Mouse (Mus musculus) G1E (cell line): Measurements from ENCODE around the gene Gm48551. TPM values are rescaled to one million over a fixed set of nuclear protein-coding genes. Genes with fewer than 3 reads are reported as not detected.

Source experiments
- ATAC-seq: 2 replicates; pipeline ENCODE4 v1.8.0; 2016; ENCODE audit warnings: mild to moderate bottlenecking; ENCODE audit not compliant: insufficient number of reproducible peaks, poor library complexity, low FRiP score, severe bottlenecking; ENCODE audit errors: extremely low read depth
- DNase-seq: peaks from one replicate; pipeline ENCODE4 v3.0.0; 2012; ENCODE audit warnings: low spot score
- H3K27me3 ChIP-seq: 2 replicates; pipeline ENCODE4 v1.6.1; 2012; ENCODE audit warnings: mild to moderate bottlenecking, low read length, inconsistent platforms; ENCODE audit not compliant: insufficient read depth
- H3K36me3 ChIP-seq: replicated peaks from 2 replicates; pipeline ENCODE3; 2012; ENCODE audit warnings: mild to moderate bottlenecking, inconsistent platforms
- H3K4me1 ChIP-seq: 2 replicates; pipeline ENCODE4 v1.6.1; 2012; ENCODE audit warnings: low read depth, low read length, inconsistent platforms, mixed read lengths; ENCODE audit not compliant: insufficient read depth
- H3K4me3 ChIP-seq: 2 replicates; pipeline ENCODE4 v1.5.1; 2012; ENCODE audit warnings: low read depth, mild to moderate bottlenecking, inconsistent platforms, low read length, moderate library complexity, mixed read lengths
- H3K9me3 ChIP-seq: replicated peaks from 2 replicates; pipeline ENCODE4 v1.6.1; 2012; ENCODE audit warnings: inconsistent platforms
- CTCF ChIP-seq: IDR thresholded peaks from 2 replicates; pipeline ENCODE4 v1.5.1; 2012; ENCODE audit warnings: low read depth, low read length, inconsistent platforms, mixed read lengths
- GATA1 ChIP-seq: IDR thresholded peaks from 2 replicates; pipeline ENCODE4 v1.6.1; 2012; ENCODE audit warnings: borderline replicate concordance, low read length, inconsistent platforms, mixed read lengths
- GATA2 ChIP-seq: IDR thresholded peaks from 2 replicates; pipeline ENCODE4 v1.6.1; 2012; ENCODE audit warnings: low read depth, low read length, inconsistent platforms, borderline replicate concordance
- POLR2AphosphoS5 ChIP-seq: IDR thresholded peaks from 2 replicates; pipeline ENCODE4 v1.6.1; 2012; ENCODE audit warnings: low read depth, low read length, inconsistent platforms; ENCODE audit not compliant: insufficient replicate concordance
- TAL1 ChIP-seq: conservative IDR thresholded peaks from 2 replicates; pipeline ENCODE4 v1.6.1; 2012; ENCODE audit warnings: low read depth, low read length, inconsistent platforms, mixed read lengths
- polyA plus RNA-seq: library from polyadenylated mRNA; stranded (reverse); fragments of >175 nt; gene quantifications from 2 replicates; pipeline ENCODE4 v1.2.3, GENCODE M21; 2012
- total RNA-seq, 2 experiments: library from RNA; stranded (forward) in 1 of 2; stranded (reverse) in 1 of 2; fragments of 200-1000 nt in 1 of 2; fragments of >200 nt in 1 of 2; fragmentation: Nextera tagmentation in 1 of 2; gene quantifications; 2 replicates each; pipeline ENCODE4 v1.2.3; 2014 to 2017

Gm48551 gene
- total and polyA plus RNA-seq, 3 experiments = 0.72 to 2.6 (median 1.1) TPM

GRCm38 (mm10) chr10:81415146-81415545 lies 30.9 kb downstream of the Gm48551 start:
- H3K4me1 ChIP-seq = peaks cover 85% of the 10 kb centered on the region
- peaks cover 29% of the 10 kb centered on the region for H3K36me3 ChIP-seq
- DNase-seq = no peak
- no peak for ATAC-seq
- peaks cover 32% of the 10 kb centered on the region for H3K27me3 ChIP-seq
- H3K9me3 ChIP-seq = no peaks in the 10 kb centered on the region
- no peak for TF ChIP-seq CTCF
- TF ChIP-seq POLR2AphosphoS5 = no peak
- TF ChIP-seq GATA2 = no peak
- TF ChIP-seq GATA1 = no peak
- no peak for TF ChIP-seq TAL1
- no peak overlapping the region for H3K4me3 ChIP-seq

GRCm38 (mm10) chr10:81415549-81416310 lies 31.5 kb downstream of the Gm48551 start:
- TF ChIP-seq GATA2 = no peak
- TF ChIP-seq POLR2AphosphoS5 = no peak
- peaks cover 38% of the 10 kb centered on the region for H3K27me3 ChIP-seq
- no peaks in the 10 kb centered on the region for H3K9me3 ChIP-seq
- H3K4me1 ChIP-seq = peaks cover 79% of the 10 kb centered on the region
- no peak overlapping the region for H3K4me3 ChIP-seq
- H3K36me3 ChIP-seq = peaks cover 32% of the 10 kb centered on the region
- ATAC-seq (no peak), DNase-seq (no peak)

GRCm38 (mm10) chr10:81416581-81417226 lies 32.4 kb downstream of the Gm48551 start:
- Histone ChIP-seq H3K9me3 (no peaks in the 10 kb centered on the region), H3K4me1 (peaks cover 69% of the 10 kb centered on the region), H3K27me3 (peaks cover 44% of the 10 kb centered on the region), H3K4me3 (peak overlapping the region; percentile 66; the same call in 1 of the 2 replicates), H3K36me3 (peaks cover 22% of the 10 kb centered on the region)
- DNase-seq (no peak), ATAC-seq (no peak)
- TF ChIP-seq GATA2 (no peak), POLR2AphosphoS5 (no peak), TAL1 (no peak), CTCF (no peak), GATA1 (no peak)

- Histone ChIP-seq H3K27me3 (peaks cover 51% of the 10 kb centered on the region), H3K36me3 (peaks cover 17% of the 10 kb centered on the region), H3K9me3 (no peaks in the 10 kb centered on the region), H3K4me3 (peak overlapping the region; percentile 66; the same call in 1 of the 2 replicates), H3K4me1 (peaks cover 61% of the 10 kb centered on the region)
- no peak for DNase-seq
- no peak for TF ChIP-seq POLR2AphosphoS5
- TF ChIP-seq GATA1 = no peak
- no peak for TF ChIP-seq GATA2
- no peak for TF ChIP-seq TAL1
- TF ChIP-seq CTCF = no peak
- ATAC-seq = no peak
Observed at GRCm38 (mm10) chr10:81417227-81418215, 33.3 kb downstream of the Gm48551 start.

- H3K36me3 ChIP-seq = peaks cover 9% of the 10 kb centered on the region
- no peak for DNase-seq
- H3K9me3 ChIP-seq = no peaks in the 10 kb centered on the region
- H3K4me3 ChIP-seq = no peak overlapping the region
- no peak for TF ChIP-seq POLR2AphosphoS5
- TF ChIP-seq CTCF = no peak
- no peak for TF ChIP-seq GATA2
- TF ChIP-seq TAL1 = no peak
- TF ChIP-seq GATA1 = no peak
- H3K27me3 ChIP-seq = peaks cover 58% of the 10 kb centered on the region
- ATAC-seq = no peak
- peaks cover 52% of the 10 kb centered on the region for H3K4me1 ChIP-seq
Observed at GRCm38 (mm10) chr10:81418216-81419070, 34.2 kb downstream of the Gm48551 start.
